Mouse (Mus musculus) gastrocnemius, adult 18-20 months (tissue): ENCODE data around the gene Mapk6. TPM values are rescaled to one million over a fixed set of nuclear protein-coding genes. Genes with fewer than 3 reads are reported as not detected.

ENCODE experiments used
- DNase-seq: peaks from one replicate; pipeline ENCODE4 v3.0.0; 2021; ENCODE audit warnings: low spot score
- total RNA-seq, 2 experiments: library from RNA; stranded (reverse); gene quantifications; 2 replicates each; pipeline ENCODE4 v1.2.3; 2021

The Mapk6 gene
- total RNA-seq, 2 experiments from 2014 or later, result 26.1 to 26.7 TPM

DNA sequence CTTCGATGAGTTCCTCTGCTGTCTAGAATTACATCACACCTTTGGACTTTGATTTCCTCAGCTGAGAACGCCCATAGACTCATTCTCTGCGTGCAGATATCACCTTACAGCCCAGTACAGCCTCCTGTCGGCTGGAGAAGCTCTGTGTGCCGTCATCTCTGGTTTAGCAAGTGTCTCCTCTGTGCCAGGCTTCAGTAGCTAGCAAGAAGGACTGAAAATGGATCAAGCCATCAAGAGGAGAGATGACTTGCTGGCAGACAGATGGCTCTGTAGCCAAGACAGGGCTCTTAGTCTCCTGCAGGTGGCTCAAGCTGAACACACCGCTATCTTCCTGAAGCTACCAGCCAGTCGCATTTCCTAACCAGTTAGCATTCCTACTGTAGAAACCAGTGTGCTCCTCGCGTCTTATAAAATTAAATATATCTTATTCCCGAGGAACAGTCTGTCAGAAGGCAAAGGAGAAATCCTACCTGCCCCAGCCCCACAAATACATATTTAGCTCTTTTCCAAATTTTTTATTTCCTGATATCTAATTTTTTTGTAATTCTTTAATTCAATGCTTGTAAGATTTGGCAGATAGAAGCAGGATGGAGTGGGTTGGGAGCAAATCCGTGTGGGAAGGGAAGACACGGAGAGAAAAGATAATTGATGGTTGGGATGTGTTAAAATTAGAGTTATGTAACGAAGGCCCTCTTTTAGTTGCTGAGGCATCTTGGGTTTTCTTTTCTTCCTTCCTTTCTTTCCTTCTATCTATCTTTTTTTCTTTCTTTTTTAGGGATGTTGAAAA, 87.5 kb downstream of the Mapk6 start:
- DNase-seq, result no peak

DNA sequence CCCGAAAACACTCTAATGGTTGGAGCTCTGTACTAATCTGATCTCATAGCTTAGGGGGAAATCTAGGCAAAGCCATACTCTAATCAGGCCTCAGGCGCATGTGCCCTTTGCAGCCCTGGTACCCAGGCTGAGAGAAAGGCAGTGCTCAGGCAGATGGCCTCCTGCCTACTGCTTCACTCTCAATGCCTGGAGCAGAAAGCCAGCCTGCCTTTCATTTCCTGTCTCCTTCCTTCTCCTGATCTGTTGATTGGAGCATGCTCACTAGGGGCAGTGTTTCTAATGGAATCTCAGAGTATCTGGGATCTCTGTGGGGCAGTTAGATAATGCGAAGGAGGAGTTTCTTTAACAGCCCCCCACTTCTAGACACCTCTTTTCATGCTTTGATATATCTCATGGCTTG, 90.4 kb downstream of the Mapk6 start:
- DNase-seq, result no peak

Other genes with a start within 250 kb of the Mapk6 start
- gene Myo5c, start 178.0 kb downstream of the Mapk6 start, total RNA-seq, result 10 to 100 TPM in 1 of 2 experiments, 1 to 10 TPM in 1; 9.0 to 10.9 TPM
- 10 to 100 TPM; 12.1 to 12.6 TPM for gene Gnb5, start 103.7 kb downstream of the Mapk6 start, total RNA-seq
- not detected for gene Bcl2l10, start 62.2 kb downstream of the Mapk6 start, total RNA-seq
- gene Leo1, start 31.5 kb upstream of the Mapk6 start, total RNA-seq, result 10 to 100 TPM; 24.0 to 27.5 TPM
- gene Tmod3, start 149.7 kb upstream of the Mapk6 start, total RNA-seq, result 10 to 100 TPM; 14.2 to 26.3 TPM
- 1 to 10 TPM; 3.7 to 5.0 TPM for gene Tmod2, start 201.3 kb upstream of the Mapk6 start, total RNA-seq
- 1 to 10 TPM; 4.8 to 7.6 TPM for gene Lysmd2, start 215.7 kb upstream of the Mapk6 start, total RNA-seq